Mouse (Mus musculus) MEL (cell line): ENCODE data around the gene Otop1.

Source experiments
- CTCF ChIP-seq, 3 experiments: IDR thresholded peaks in 2 of 3; conservative IDR thresholded peaks in 1 of 3; 2 replicates each; pipeline ENCODE4 v1.5.1; 2011 to 2012; ENCODE audit warnings: low read length in 3 of 3, low read depth in 2 of 3, mild to moderate bottlenecking in 2 of 3, improper control_type of control experiment in 1 of 3, inconsistent platforms in 1 of 3, mixed read lengths in 1 of 3, moderate library complexity in 1 of 3; ENCODE audit not compliant: control insufficient read depth in 1 of 3, insufficient read depth in 1 of 3, poor library complexity in 1 of 3, severe bottlenecking in 1 of 3
- GATA1 ChIP-seq: IDR thresholded peaks from 2 replicates; pipeline ENCODE4 v1.6.1; 2011; ENCODE audit warnings: low read depth, low read length, improper control_type of control experiment
- HCFC1 ChIP-seq: IDR thresholded peaks from 2 replicates; pipeline ENCODE4 v1.6.1; 2012; ENCODE audit warnings: low read depth, mild to moderate bottlenecking, inconsistent platforms, low read length, improper control_type of control experiment, moderate library complexity
- JUND ChIP-seq: IDR thresholded peaks from 2 replicates; pipeline ENCODE4 v1.6.1; 2011; ENCODE audit warnings: low read depth, mild to moderate bottlenecking, improper control_type of control experiment, low read length
- KAT2A ChIP-seq: conservative IDR thresholded peaks from 2 replicates; pipeline ENCODE4 v1.6.1; 2012; ENCODE audit warnings: low read depth, low read length, improper control_type of control experiment, inconsistent platforms
- MAFK ChIP-seq: IDR thresholded peaks from 2 replicates; pipeline ENCODE4 v1.6.1; 2011; ENCODE audit warnings: low read depth, mild to moderate bottlenecking, low read length, improper control_type of control experiment, borderline replicate concordance
- POLR2A ChIP-seq, 2 experiments: IDR thresholded peaks; 2 replicates each; pipeline ENCODE4 v1.6.1; 2011 to 2012; ENCODE audit warnings: low read length in 2 of 2, mild to moderate bottlenecking in 2 of 2, control low read depth in 1 of 2, improper control_type of control experiment in 1 of 2, low read depth in 1 of 2, moderate library complexity in 1 of 2; ENCODE audit not compliant: control insufficient read depth in 1 of 2, insufficient read depth in 1 of 2, poor library complexity in 1 of 2
- USF1 ChIP-seq: IDR thresholded peaks from 2 replicates; pipeline ENCODE4 v1.6.1; 2014; ENCODE audit warnings: low read depth, mild to moderate bottlenecking, inconsistent platforms, low read length, improper control_type of control experiment, moderate library complexity
- USF2 ChIP-seq, 2 experiments: IDR thresholded peaks; 2 replicates each; pipeline ENCODE4 v1.6.1; 2011 to 2012; ENCODE audit warnings: improper control_type of control experiment in 2 of 2, low read length in 2 of 2, borderline replicate concordance in 1 of 2, inconsistent platforms in 1 of 2, low read depth in 1 of 2, mild to moderate bottlenecking in 1 of 2; ENCODE audit not compliant: insufficient read depth in 1 of 2

DNA sequence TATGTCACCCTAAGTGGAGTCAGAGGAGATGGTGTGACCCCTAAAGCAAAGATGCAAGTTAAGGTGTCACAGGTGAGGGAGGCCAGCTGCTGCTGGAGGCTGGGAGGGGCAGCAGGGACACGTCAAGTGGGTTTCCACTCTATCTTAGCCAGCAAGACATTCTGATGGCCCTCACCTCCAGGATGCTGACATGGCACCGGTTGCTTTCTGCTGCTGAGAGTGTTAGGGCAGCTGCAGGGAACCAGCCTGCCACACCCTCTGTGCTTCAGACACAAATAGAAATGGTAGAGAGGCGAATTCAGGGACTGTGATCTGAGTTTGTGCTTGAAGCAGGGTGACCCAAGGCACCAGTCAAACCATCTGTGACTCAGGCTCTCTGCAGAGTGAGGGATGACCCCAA lies 34.0 kb downstream of the Otop1 start:
- TF ChIP-seq KAT2A (no peak), JUND (no peak), HCFC1 (no peak), CTCF (IDR thresholded peaks at IDR 0.05 in 2 of 3, conservative IDR thresholded peaks at IDR 0.05 in 1 of 3; ENCODE audit: control insufficient read depth in 1 of 3, insufficient read depth in 1 of 3, low read depth in 2 of 3, low read length in 3 of 3, poor library complexity in 1 of 3, severe bottlenecking in 1 of 3) (no peak), USF1 (no peak), USF2 (IDR thresholded peaks at IDR 0.05; ENCODE audit: borderline replicate concordance in 1 of 2, insufficient read depth in 1 of 2, low read depth in 1 of 2, low read length in 2 of 2) (no peak), MAFK (no peak), POLR2A (IDR thresholded peaks at IDR 0.05; ENCODE audit: control insufficient read depth in 1 of 2, insufficient read depth in 1 of 2, low read depth in 1 of 2, low read length in 2 of 2, poor library complexity in 1 of 2) (no peak), GATA1 (no peak)
